Mouse (Mus musculus) cerebellum, adult 2 months (tissue): ENCODE measurements around the gene Tmcc2.

Source experiments
- CTCF ChIP-seq: fragments of 200-500 bp; IDR thresholded peaks from 2 replicates; pipeline ENCODE4 v1.5.1; 2011; ENCODE audit warnings: low read depth, mild to moderate bottlenecking, control low read depth, low read length, moderate library complexity, borderline replicate concordance; ENCODE audit not compliant: insufficient read depth
- POLR2A ChIP-seq: fragments of 200-500 bp; IDR thresholded peaks from 2 replicates; pipeline ENCODE4 v1.6.1; 2011; ENCODE audit warnings: low read length, control low read depth, borderline replicate concordance; ENCODE audit not compliant: insufficient read depth

GRCm38 (mm10) chr1:132390691-132391579 is at the start of gene Tmcc2:
- TF ChIP-seq CTCF (no peak), POLR2A (peak; percentile 11; the same call in 1 of the 2 replicates)
